Mouse (Mus musculus) hindbrain, embryonic 13.5 days (tissue): ENCODE measurements at regions not wholly inside any gene's neighbourhood (a gene's known extent, or its start where the extent isn't known, plus 50 kb on each side); places are given as distances from the start of the nearest gene placed in this dataset.
"Not testable (repeated sequence)": the region's sequence is repeated elsewhere in the genome, so short reads cannot be mapped to it uniquely, and the experiment has no call there.

Experiments used
- ATAC-seq: fragments of 200-750 bp; cut with Nextera tagmentation; 2 replicates; pipeline ENCODE4 v1.8.0; 2017; ENCODE audit warnings: moderate TSS enrichment; ENCODE audit not compliant: low FRiP score
- H3K27ac ChIP-seq: fragments of 300-500 bp; sonication (generic); 2 replicates; pipeline ENCODE4 v1.5.1; 2015; ENCODE audit warnings: inconsistent platforms, mild to moderate bottlenecking, moderate library complexity
- H3K27me3 ChIP-seq: fragments of 300-500 bp; sonication (generic); 2 replicates; pipeline ENCODE4 v1.6.1; 2015; ENCODE audit warnings: mild to moderate bottlenecking, inconsistent platforms
- H3K36me3 ChIP-seq: fragments of 300-500 bp; sonication (generic); 2 replicates; pipeline ENCODE4 v1.6.1; 2015; ENCODE audit warnings: mild to moderate bottlenecking, inconsistent platforms
- H3K4me1 ChIP-seq: fragments of 300-500 bp; sonication (generic); replicated peaks from 2 replicates; pipeline ENCODE4 v1.6.1; 2015; ENCODE audit warnings: inconsistent platforms
- H3K4me2 ChIP-seq: fragments of 300-500 bp; sonication (generic); 2 replicates; pipeline ENCODE4 v1.6.1; 2015; ENCODE audit warnings: inconsistent platforms, mild to moderate bottlenecking, moderate library complexity
- H3K4me3 ChIP-seq: fragments of 300-500 bp; sonication (generic); 2 replicates; pipeline ENCODE4 v1.5.1; 2015; ENCODE audit warnings: mild to moderate bottlenecking, inconsistent platforms
- H3K9ac ChIP-seq: fragments of 300-500 bp; sonication (generic); 2 replicates; pipeline ENCODE4 v1.6.1; 2015; ENCODE audit warnings: mild to moderate bottlenecking, inconsistent platforms
- H3K9me3 ChIP-seq: fragments of 300-500 bp; sonication (generic); 2 replicates; pipeline ENCODE4 v1.6.1; 2016; ENCODE audit warnings: inconsistent platforms
- WGBS: fragments of 180-500 bp; shearing (Covaris S2); methylation state at CpG from one replicate; pipeline ENCODE4 v1.1.7; 2015; 5-methylcytosine and 5-hydroxymethylcytosine counted together

GRCm38 (mm10) chr13:52249492-52249891 lies 281.6 kb downstream of the Diras2 start:
- Histone ChIP-seq H3K27me3 (peaks cover 11% of the 10 kb centered on the region; the same call in 1 of the 2 replicates), H3K9me3 (no peaks in the 10 kb centered on the region), H3K4me3 (no peak overlapping the region), H3K27ac (no peak overlapping the region), H3K9ac (no peak overlapping the region), H3K4me1 (no peaks in the 10 kb centered on the region), H3K4me2 (no peak overlapping the region), H3K36me3 (no peaks in the 10 kb centered on the region)
- WGBS, result 79% methylated on average over 2 of the region's 2 CpGs
- ATAC-seq, result no peak

DNA sequence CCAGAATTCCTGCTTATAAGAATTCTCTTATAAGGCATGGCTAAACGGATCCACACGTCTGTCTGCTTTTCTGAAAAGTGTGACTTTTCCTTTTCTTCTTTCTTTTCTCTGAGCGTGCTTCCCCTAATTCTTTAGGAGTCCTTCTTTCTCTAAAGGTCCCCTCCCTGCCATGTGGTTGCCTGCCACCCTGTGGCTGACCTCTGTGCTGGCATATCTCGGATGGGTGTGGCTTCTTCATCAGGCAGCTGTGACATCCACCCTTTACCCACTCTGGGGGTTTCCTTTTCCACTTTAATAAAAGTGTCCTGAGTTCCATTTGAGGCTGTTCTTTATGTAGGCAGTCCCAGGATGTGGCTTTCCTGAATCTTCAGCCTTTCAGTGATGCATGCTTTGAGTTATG lies 280.7 kb downstream of the Diras2 start:
- Histone ChIP-seq H3K27me3 (peaks cover 11% of the 10 kb centered on the region; the same call in 1 of the 2 replicates), H3K36me3 (no peaks in the 10 kb centered on the region), H3K9me3 (no peaks in the 10 kb centered on the region), H3K4me2 (no peak overlapping the region), H3K9ac (no peak overlapping the region), H3K27ac (no peak overlapping the region), H3K4me3 (no peak overlapping the region), H3K4me1 (no peaks in the 10 kb centered on the region)
- WGBS, result 57% methylated on average over 4 of the region's 4 CpGs
- ATAC-seq, result no peak

GRCm38 (mm10) chr13:52252303-52252702 lies 278.8 kb downstream of the Diras2 start:
- H3K4me1 ChIP-seq, result no peaks in the 10 kb centered on the region

GRCm38 (mm10) chr13:52252726-52253125 lies 278.4 kb downstream of the Diras2 start:
- WGBS, result 33% methylated on average over 6 of the region's 6 CpGs
- peaks cover 11% of the 10 kb centered on the region; the same call in 1 of the 2 replicates for H3K27me3 ChIP-seq
- H3K4me3 ChIP-seq, result not testable (repeated sequence)

More at GRCm38 (mm10) chr13:52252303-52252702, 278.8 kb downstream of the Diras2 start:
- Histone ChIP-seq H3K9me3 (no peaks in the 10 kb centered on the region), H3K27me3 (peaks cover 11% of the 10 kb centered on the region; the same call in 1 of the 2 replicates), H3K36me3 (no peaks in the 10 kb centered on the region), H3K4me3 (no peak overlapping the region), H3K4me2 (no peak overlapping the region), H3K27ac (no peak overlapping the region), H3K9ac (no peak overlapping the region)
- ATAC-seq, result no peak
- WGBS, result 47% methylated on average over 4 of the region's 4 CpGs

GRCm38 (mm10) chr13:52253138-52253537 lies 277.9 kb downstream of the Diras2 start:
- H3K4me3 ChIP-seq, result no peak overlapping the region
- 24% methylated on average over 8 of the region's 8 CpGs for WGBS
- ATAC-seq, result peak; percentile 43; the same call in 1 of the 2 replicates

More at GRCm38 (mm10) chr13:52252726-52253125, 278.4 kb downstream of the Diras2 start:
- H3K27ac ChIP-seq, ATAC-seq, H3K36me3 ChIP-seq, H3K9ac ChIP-seq, H3K9me3 ChIP-seq, H3K4me2 ChIP-seq, H3K4me1 ChIP-seq: not testable (repeated sequence)

DNA sequence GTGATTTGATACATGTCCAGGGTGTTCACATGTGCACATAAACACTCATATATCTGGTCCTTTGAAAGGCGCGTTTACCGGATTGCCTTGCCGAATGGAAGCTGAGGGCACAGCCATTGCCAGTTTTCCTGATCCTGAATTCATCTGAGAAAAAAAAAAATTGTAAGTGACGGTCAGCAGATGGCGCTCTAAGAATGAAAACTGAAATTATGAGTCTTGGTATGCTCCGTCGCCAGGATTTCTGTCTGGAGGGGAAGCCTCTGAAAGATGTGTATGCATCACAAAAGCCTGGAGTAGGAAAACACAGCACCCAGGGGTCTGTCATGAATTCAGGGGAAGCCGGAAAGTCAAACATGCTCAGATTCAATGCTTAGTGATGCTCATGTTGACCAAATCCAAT lies 276.9 kb downstream of the Diras2 start:
- Histone ChIP-seq H3K27ac (no peak overlapping the region), H3K4me2 (no peak overlapping the region), H3K4me1 (no peaks in the 10 kb centered on the region), H3K4me3 (no peak overlapping the region), H3K36me3 (no peaks in the 10 kb centered on the region), H3K9me3 (no peaks in the 10 kb centered on the region), H3K9ac (no peak overlapping the region), H3K27me3 (peaks cover 11% of the 10 kb centered on the region; the same call in 1 of the 2 replicates)
- ATAC-seq, result no peak
- 11% methylated on average over 9 of the region's 9 CpGs for WGBS

More at GRCm38 (mm10) chr13:52253138-52253537, 277.9 kb downstream of the Diras2 start:
- Histone ChIP-seq H3K27me3 (peaks cover 11% of the 10 kb centered on the region; the same call in 1 of the 2 replicates), H3K9me3 (no peaks in the 10 kb centered on the region), H3K27ac (no peak overlapping the region), H3K9ac (no peak overlapping the region), H3K4me1 (no peaks in the 10 kb centered on the region), H3K36me3 (no peaks in the 10 kb centered on the region), H3K4me2 (no peak overlapping the region)

GRCm38 (mm10) chr13:52255697-52256096 lies 275.4 kb downstream of the Diras2 start:
- Histone ChIP-seq H3K27ac (no peak overlapping the region), H3K4me2 (no peak overlapping the region), H3K9me3 (no peaks in the 10 kb centered on the region), H3K36me3 (no peaks in the 10 kb centered on the region), H3K4me3 (no peak overlapping the region), H3K4me1 (no peaks in the 10 kb centered on the region), H3K9ac (no peak overlapping the region), H3K27me3 (peaks cover 7% of the 10 kb centered on the region; the same call in 1 of the 2 replicates)
- WGBS, result 70% methylated on average over 5 of the region's 5 CpGs
- ATAC-seq, result no peak

DNA sequence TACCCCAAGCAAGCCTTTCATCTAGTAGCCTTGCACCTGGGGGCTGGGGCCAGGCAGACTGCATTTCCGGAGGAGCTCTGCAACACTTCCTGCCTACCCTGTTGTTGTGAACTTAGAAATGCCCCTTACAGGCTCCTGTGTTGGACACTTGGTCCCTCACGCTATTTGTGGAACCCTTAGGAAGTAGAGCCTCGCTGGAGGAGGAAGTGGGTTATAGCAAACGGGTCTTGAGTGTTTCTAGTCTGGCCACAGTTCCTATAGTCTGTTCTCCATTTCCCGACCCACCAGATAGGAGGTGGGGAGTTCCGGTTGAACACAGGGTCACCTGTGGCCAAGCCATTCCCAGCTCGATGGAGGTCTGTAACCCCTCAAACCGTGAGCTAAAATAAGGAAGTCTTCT lies 272.7 kb downstream of the Diras2 start:
- H3K4me2 ChIP-seq, result no peak overlapping the region
- no peaks in the 10 kb centered on the region for H3K4me1 ChIP-seq
- no peaks in the 10 kb centered on the region for H3K27me3 ChIP-seq
- no peak overlapping the region for H3K9ac ChIP-seq
- 93% methylated on average over 8 of the region's 8 CpGs for WGBS
- no peaks in the 10 kb centered on the region for H3K9me3 ChIP-seq
- ATAC-seq, result no peak
- H3K27ac ChIP-seq, result no peak overlapping the region
- no peak overlapping the region for H3K4me3 ChIP-seq
- H3K36me3 ChIP-seq, result no peaks in the 10 kb centered on the region

DNA sequence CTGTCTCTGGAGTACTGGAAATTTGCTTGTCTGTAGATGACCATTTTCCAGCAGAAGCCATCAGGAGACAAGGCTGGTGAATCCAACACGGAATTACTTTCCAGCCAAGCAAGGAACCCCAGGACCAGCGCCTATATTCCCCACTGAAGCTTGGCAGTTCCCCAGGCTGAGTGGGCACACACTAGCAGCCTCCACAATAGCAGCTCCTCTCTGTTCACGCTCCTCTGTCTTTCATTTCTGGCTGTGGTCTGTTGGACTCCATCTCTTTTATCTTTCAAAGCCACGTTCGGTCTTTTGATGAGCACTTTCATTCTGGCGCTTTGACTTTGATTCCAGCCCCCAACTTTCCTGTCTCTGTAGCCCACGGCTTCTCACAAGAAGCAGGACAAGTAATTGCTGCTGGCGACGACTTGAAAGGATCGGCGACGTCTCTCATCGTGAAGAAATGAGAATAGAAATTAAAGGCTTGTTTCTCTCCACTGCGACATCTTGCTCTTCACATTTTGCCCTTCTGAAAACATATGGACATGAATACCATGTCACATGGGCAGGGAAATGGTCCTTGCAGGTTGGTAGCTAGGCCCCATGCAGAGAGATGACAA lies 268.0 kb downstream of the Diras2 start:
- Histone ChIP-seq H3K36me3 (no peaks in the 10 kb centered on the region), H3K4me2 (no peak overlapping the region), H3K9me3 (no peaks in the 10 kb centered on the region), H3K27me3 (no peaks in the 10 kb centered on the region), H3K9ac (no peak overlapping the region), H3K4me3 (no peak overlapping the region), H3K4me1 (no peaks in the 10 kb centered on the region), H3K27ac (no peak overlapping the region)
- ATAC-seq, result no peak
- WGBS, result 84% methylated on average over 14 of the region's 14 CpGs

DNA sequence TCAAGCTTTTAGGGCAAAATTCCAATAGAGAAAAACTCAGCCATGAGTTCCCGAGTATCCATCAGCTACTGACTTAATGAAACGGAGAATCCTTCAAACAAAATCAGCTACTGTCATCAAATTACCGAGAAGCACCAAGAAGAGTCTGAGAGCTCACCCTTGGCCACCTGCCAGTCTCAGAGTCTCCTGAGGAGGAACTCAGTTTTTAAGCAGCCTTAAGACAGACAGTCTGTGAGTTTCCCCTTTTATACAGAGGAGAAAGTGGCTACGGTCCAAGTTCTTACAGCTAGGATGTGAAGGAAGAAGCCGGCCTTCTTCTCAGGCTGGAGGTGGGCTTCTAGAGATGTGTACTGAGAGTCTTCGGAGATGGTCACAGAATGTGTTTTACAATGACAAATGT lies 262.8 kb downstream of the Diras2 start:
- Histone ChIP-seq H3K9me3 (no peaks in the 10 kb centered on the region), H3K27me3 (no peaks in the 10 kb centered on the region), H3K4me3 (no peak overlapping the region), H3K27ac (peak overlapping the region; percentile 10; the same call in 1 of the 2 replicates), H3K36me3 (no peaks in the 10 kb centered on the region), H3K4me1 (peaks cover 8% of the 10 kb centered on the region), H3K4me2 (no peak overlapping the region), H3K9ac (no peak overlapping the region)
- no peak for ATAC-seq
- WGBS, result 71% methylated on average over 6 of the region's 6 CpGs

DNA sequence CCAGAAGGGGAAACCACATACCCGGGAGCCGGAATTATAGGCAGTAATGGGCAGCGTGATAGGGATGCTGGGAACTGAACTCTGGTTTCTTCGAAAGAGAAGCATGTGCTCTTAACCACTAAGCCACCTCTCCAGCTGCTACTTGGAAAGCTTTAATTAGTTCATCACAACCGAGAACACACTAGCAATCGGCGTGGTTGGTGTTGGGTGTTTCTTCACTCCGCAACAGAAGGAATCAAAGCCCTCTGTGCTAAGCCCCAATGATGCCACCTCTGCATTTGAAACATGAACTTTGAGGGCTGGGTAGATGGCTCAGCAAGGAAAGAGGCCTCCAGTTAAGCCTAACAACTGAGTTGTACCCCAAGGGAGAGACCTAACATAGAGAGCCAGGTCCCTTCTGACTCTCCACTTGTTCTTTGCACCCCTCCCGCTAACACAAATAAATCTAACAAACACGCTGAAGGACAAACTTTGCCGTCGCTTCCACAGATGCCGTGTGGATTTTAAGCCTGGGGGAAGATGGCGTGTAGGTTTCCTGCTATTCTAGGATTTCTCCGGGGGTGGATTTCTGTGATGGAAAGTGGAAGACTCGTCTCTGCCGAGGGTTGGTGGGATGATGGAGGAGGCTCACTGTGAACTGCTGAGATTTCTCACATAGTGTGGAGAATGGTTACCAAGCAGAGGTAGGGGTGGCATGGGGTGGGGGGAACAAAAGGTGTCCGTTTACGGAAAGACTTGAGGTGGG lies 257.4 kb downstream of the Diras2 start:
- 91% methylated on average over 19 of the region's 19 CpGs for WGBS
- ATAC-seq, result no peak
- Histone ChIP-seq H3K9ac (no peak overlapping the region), H3K36me3 (no peaks in the 10 kb centered on the region), H3K9me3 (no peaks in the 10 kb centered on the region), H3K4me1 (peaks cover 13% of the 10 kb centered on the region), H3K4me2 (no peak overlapping the region), H3K27ac (no peak overlapping the region), H3K4me3 (no peak overlapping the region), H3K27me3 (peaks cover 12% of the 10 kb centered on the region)

DNA sequence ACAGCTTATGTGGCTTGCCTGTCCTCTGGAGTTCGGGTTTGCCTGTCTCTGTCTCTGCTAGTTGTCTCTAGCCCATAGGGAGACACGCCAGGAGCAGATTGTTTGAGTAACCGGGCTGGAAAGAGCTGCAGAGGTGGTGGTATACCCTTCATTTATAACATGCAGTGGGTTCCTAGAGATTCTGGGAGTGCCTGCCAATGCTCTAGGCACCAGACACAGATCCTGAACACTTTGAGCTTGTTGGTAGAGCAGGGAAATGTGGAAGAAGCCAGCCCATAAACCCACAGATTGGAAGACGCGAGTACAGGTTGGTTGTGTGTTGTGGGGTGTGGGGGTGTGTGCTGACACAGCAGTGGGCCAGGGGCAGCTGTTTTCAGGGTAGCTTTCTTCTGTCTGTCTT lies 255.9 kb downstream of the Diras2 start:
- WGBS, result 67% methylated on average over 5 of the region's 5 CpGs

More for the DNA sequence above, 255.9 kb downstream of the Diras2 start:
- peaks cover 12% of the 10 kb centered on the region for H3K27me3 ChIP-seq
- no peaks in the 10 kb centered on the region; the same call in 1 of the 2 replicates for H3K9me3 ChIP-seq
- ATAC-seq, result no peak
- H3K4me1 ChIP-seq, result peaks cover 5% of the 10 kb centered on the region; the same call in 1 of the 2 replicates
- H3K36me3 ChIP-seq, result no peaks in the 10 kb centered on the region
- H3K4me3 ChIP-seq, result no peak overlapping the region
- H3K27ac ChIP-seq, result no peak overlapping the region
- H3K4me2 ChIP-seq, result no peak overlapping the region
- no peak overlapping the region for H3K9ac ChIP-seq
